Mouse (Mus musculus) hindbrain, embryonic 12.5 days (tissue): Measurements from ENCODE around the gene Krt26. TPM values are rescaled to one million over a fixed set of nuclear protein-coding genes. Genes with fewer than 3 reads are reported as not detected.

ENCODE experiments used
- ATAC-seq: fragments of 200-750 bp; cut with Nextera tagmentation; 2 replicates; pipeline ENCODE4 v1.8.0; 2017; ENCODE audit warnings: moderate TSS enrichment; ENCODE audit not compliant: low FRiP score
- H3K27ac ChIP-seq: fragments of 300-500 bp; sonication (generic); 2 replicates; pipeline ENCODE4 v1.5.1; 2016; ENCODE audit warnings: mild to moderate bottlenecking
- H3K27me3 ChIP-seq: fragments of 300-500 bp; sonication (generic); 2 replicates; pipeline ENCODE4 v1.6.1; 2016; ENCODE audit warnings: mild to moderate bottlenecking
- H3K36me3 ChIP-seq: fragments of 300-500 bp; sonication (generic); 2 replicates; pipeline ENCODE4 v1.6.1; 2016; ENCODE audit warnings: mild to moderate bottlenecking
- H3K4me1 ChIP-seq: fragments of 300-500 bp; sonication (generic); 2 replicates; pipeline ENCODE4 v1.6.1; 2016
- H3K4me2 ChIP-seq: fragments of 300-500 bp; sonication (generic); replicated peaks from 2 replicates; pipeline ENCODE4 v1.6.1; 2016; ENCODE audit warnings: mild to moderate bottlenecking
- H3K4me3 ChIP-seq: fragments of 300-500 bp; sonication (generic); 2 replicates; pipeline ENCODE4 v1.5.1; 2016; ENCODE audit warnings: mild to moderate bottlenecking
- H3K9ac ChIP-seq: fragments of 300-500 bp; sonication (generic); 2 replicates; pipeline ENCODE4 v1.6.1; 2016; ENCODE audit warnings: mild to moderate bottlenecking, moderate library complexity
- H3K9me3 ChIP-seq: fragments of 300-500 bp; sonication (generic); replicated peaks from 2 replicates; pipeline ENCODE4 v1.6.1; 2016; ENCODE audit warnings: mild to moderate bottlenecking
- WGBS: fragments of 180-500 bp; shearing (Covaris S2); methylation state at CpG from one replicate; pipeline ENCODE4 v1.1.7; 2016; 5-methylcytosine and 5-hydroxymethylcytosine counted together
- polyA plus RNA-seq: library from polyadenylated mRNA; unstranded; fragments of >200 nt; fragmentation: Nextera tagmentation; extraction: Ambion mirVana; gene quantifications from 2 replicates; pipeline ENCODE4 v1.2.1, GENCODE M21; 2016

Krt26 gene
- 0.27 and 0.30 TPM in 2 replicates for polyA plus RNA-seq

DNA sequence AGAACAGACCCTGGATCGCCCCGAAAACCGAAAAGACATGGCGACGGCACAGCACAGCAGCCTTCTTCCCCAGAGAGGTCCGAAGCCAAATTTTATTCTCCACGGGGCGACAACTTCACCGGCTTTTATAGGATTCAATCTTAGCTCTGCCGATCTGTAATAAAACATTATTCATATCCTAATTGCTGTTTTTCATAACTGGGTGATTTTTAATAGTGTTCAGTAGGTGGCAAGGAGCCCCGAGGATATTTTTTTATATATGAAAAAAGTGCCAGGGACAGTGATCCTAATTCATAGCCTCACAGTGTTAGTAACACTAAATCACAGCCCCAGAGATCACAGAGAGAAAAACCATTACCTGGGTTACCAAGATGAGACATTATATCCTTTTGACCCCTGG, at the start of gene Krt26:
Gene Krt26, minus strand, starts transcription at position 101 of the 400 bp plus-strand sequence.
- Histone ChIP-seq H3K27ac (no peak within 1 kb of the TSS), H3K4me3 (no peak within 1 kb of the TSS), H3K9ac (no peak within 1 kb of the TSS), H3K9me3 (no peaks in the 10 kb centered on the region), H3K4me1 (peaks cover 7% of the 10 kb centered on the region), H3K4me2 (no peak within 1 kb of the TSS), H3K36me3 (no peaks in the 10 kb centered on the region), H3K27me3 (no peaks in the 10 kb centered on the region)
- ATAC-seq, result no peak
- WGBS, result 91% methylated on average over 11 of the region's 11 CpGs

DNA sequence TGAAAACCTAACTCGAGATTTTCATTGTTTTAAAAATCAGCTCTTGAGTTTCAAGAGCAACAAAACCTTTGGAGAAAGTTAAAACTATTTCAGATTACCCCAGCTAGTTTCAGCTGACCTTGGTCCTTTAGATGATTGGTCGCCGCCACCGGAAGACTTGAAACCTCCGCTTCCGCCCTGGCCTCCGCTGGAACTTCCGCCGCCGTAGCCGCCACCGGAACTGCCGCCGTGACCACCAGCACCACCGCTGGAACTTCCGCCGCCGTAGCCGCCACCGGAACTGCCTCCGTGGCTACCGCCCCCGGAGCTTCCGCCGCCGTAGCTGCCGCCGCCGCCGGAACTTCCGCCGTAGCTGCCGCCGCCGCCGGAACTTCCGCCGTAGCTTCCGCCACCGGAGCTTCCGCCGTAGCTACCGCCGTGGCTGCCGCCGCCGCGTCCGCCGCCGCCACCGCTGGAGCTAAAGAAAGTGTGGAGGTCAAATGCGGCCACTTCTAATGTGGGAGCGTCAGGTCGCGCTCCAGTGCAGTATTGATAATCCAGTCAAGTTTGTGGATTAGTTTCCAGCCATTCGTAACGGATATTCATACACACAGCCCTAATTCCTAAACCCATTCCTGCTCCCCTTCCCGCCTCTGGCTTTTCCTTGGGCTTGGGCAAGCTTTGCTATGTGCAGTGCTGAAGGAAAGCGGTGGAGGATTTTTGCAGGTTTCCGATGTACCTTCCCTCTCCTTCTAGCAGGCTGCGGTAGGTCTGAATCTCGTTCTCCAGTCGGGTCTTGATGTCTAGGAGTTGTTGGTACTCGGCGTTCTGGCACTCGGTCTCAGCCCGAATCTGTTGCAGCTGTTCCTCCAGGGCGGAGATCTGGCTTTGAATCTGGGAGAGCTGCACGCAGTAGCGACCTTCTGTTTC, 48.3 kb upstream of the Krt26 start:
- peak overlapping the region; percentile 96 for H3K27ac ChIP-seq
- peaks cover 8% of the 10 kb centered on the region for H3K4me1 ChIP-seq
- 2% methylated on average over 71 of the region's 71 CpGs for WGBS
- peak overlapping the region; percentile 66 for H3K4me2 ChIP-seq
- H3K27me3 ChIP-seq, result peaks cover 20% of the 10 kb centered on the region
- peak overlapping the region; percentile 58 for H3K4me3 ChIP-seq
- no peaks in the 10 kb centered on the region for H3K9me3 ChIP-seq
- peak overlapping the region; percentile 68 for H3K9ac ChIP-seq
- no peaks in the 10 kb centered on the region for H3K36me3 ChIP-seq
- peak; percentile 73 for ATAC-seq

DNA sequence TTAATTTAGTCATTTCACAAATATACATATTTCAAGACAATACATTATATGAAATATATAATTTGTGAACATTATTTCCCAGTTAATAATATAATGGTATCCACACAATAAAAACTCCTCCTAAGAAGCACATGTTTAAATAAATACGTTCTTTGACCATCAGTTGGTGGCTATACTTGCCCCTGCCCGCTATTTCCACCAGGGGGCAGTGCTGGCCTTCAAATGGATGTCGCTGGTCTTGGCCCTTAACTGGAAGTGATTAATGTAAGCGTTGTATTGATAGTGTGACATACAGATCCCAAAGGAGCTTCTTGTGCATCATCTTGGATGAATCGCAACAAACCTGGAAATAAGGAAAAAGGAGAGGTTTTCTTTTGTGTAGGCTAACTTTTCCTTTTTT, 41.8 kb upstream of the Krt26 start:
- Histone ChIP-seq H3K27ac (no peak overlapping the region), H3K9ac (no peak overlapping the region), H3K4me3 (no peak overlapping the region), H3K4me1 (no peaks in the 10 kb centered on the region), H3K4me2 (no peak overlapping the region), H3K36me3 (no peaks in the 10 kb centered on the region), H3K9me3 (no peaks in the 10 kb centered on the region), H3K27me3 (peaks cover 20% of the 10 kb centered on the region)
- ATAC-seq, result no peak
- 20% methylated on average over 5 of the region's 5 CpGs for WGBS

DNA sequence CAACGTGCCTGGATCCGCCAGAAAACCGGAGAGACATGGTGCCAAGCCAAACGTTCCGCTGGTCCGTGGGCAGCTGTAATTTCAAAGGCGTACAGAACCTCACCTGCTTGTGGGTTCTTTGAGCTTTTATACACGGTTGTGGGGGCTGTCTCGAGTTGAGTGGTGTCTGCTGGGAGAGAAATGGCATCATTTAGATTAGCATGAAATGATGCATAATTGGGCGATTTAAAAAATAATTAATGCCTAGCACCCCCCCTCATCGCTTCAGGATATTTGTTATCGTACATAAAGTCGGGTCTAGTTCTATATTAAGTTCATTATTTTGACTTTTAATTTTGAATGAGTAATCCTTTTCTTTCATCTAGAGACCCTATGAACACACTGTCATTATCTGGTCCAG, 37.0 kb upstream of the Krt26 start, which contains the start of gene Krt28:
Gene Krt28, minus strand, starts transcription at position 101 of the 400 bp plus-strand sequence.
- no peaks in the 10 kb centered on the region for H3K27me3 ChIP-seq
- no peak within 1 kb of the TSS for H3K4me3 ChIP-seq
- no peak within 1 kb of the TSS for H3K27ac ChIP-seq
- H3K9me3 ChIP-seq, result no peaks in the 10 kb centered on the region
- WGBS, result 82% methylated on average over 13 of the region's 13 CpGs
- H3K36me3 ChIP-seq, result no peaks in the 10 kb centered on the region
- H3K4me1 ChIP-seq, result no peaks in the 10 kb centered on the region
- H3K9ac ChIP-seq, result no peak within 1 kb of the TSS
- no peak within 1 kb of the TSS for H3K4me2 ChIP-seq
- ATAC-seq, result no peak

- Histone ChIP-seq H3K27ac (no peak overlapping the region), H3K36me3 (no peaks in the 10 kb centered on the region), H3K4me2 (no peak overlapping the region), H3K4me1 (no peaks in the 10 kb centered on the region), H3K9me3 (no peaks in the 10 kb centered on the region), H3K9ac (no peak overlapping the region), H3K27me3 (no peaks in the 10 kb centered on the region), H3K4me3 (no peak overlapping the region)
- 87% methylated on average over 8 of the region's 8 CpGs for WGBS
- no peak for ATAC-seq
Measured at GRCm38 (mm10) chr11:99369853-99370451, 32.2 kb upstream of the Krt26 start.

- H3K4me1 ChIP-seq, result no peaks in the 10 kb centered on the region
- WGBS, result 14% methylated on average over 3 of the region's 3 CpGs
- no peaks in the 10 kb centered on the region for H3K36me3 ChIP-seq
- no peak for ATAC-seq
- no peak overlapping the region for H3K4me2 ChIP-seq
- no peak overlapping the region for H3K27ac ChIP-seq
- no peaks in the 10 kb centered on the region for H3K9me3 ChIP-seq
- no peaks in the 10 kb centered on the region for H3K27me3 ChIP-seq
- H3K9ac ChIP-seq, result no peak overlapping the region
- H3K4me3 ChIP-seq, result no peak overlapping the region
Measured at GRCm38 (mm10) chr11:99369229-99369628, 31.5 kb upstream of the Krt26 start.

- no peaks in the 10 kb centered on the region for H3K36me3 ChIP-seq
- no peak overlapping the region for H3K27ac ChIP-seq
- H3K9me3 ChIP-seq, result no peaks in the 10 kb centered on the region
- WGBS, result 48% methylated on average over 10 of the region's 10 CpGs
- no peak overlapping the region for H3K9ac ChIP-seq
- ATAC-seq, result no peak
- H3K4me1 ChIP-seq, result no peaks in the 10 kb centered on the region
- no peak overlapping the region for H3K4me2 ChIP-seq
- H3K27me3 ChIP-seq, result no peaks in the 10 kb centered on the region
- H3K4me3 ChIP-seq, result no peak overlapping the region
Measured at GRCm38 (mm10) chr11:99366791-99367190, 29.0 kb upstream of the Krt26 start.

- Histone ChIP-seq H3K27ac (no peak overlapping the region), H3K9me3 (no peaks in the 10 kb centered on the region), H3K4me2 (no peak overlapping the region), H3K9ac (no peak overlapping the region), H3K36me3 (no peaks in the 10 kb centered on the region), H3K27me3 (no peaks in the 10 kb centered on the region), H3K4me1 (no peaks in the 10 kb centered on the region), H3K4me3 (no peak overlapping the region)
- 25% methylated on average over 9 of the region's 9 CpGs for WGBS
- no peak for ATAC-seq
Measured at GRCm38 (mm10) chr11:99364412-99364811, 26.6 kb upstream of the Krt26 start.

DNA sequence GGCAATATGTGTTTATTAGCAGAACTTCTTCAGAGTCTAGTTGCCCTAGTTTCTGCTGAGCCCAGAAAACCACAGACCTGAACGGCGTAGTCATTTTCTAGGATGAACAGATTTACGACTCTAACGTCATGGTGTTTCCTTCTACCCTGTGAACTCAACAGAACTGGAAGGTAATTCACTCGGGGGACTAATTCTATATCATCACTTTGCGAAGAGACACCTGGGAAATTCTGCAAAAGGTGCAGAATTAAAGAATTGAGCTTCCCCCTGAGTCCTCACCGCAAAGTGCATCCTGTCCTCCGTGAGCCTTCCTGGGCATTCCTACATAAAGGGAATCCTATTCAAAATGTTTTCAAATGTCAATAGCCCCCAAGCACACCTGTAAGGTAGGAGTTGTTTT, 23.7 kb upstream of the Krt26 start:
- Histone ChIP-seq H3K9me3 (no peaks in the 10 kb centered on the region), H3K27ac (no peak overlapping the region), H3K4me2 (no peak overlapping the region), H3K4me1 (no peaks in the 10 kb centered on the region), H3K36me3 (no peaks in the 10 kb centered on the region), H3K9ac (no peak overlapping the region), H3K4me3 (no peak overlapping the region), H3K27me3 (no peaks in the 10 kb centered on the region)
- WGBS, result 93% methylated on average over 8 of the region's 8 CpGs
- ATAC-seq, result no peak

DNA sequence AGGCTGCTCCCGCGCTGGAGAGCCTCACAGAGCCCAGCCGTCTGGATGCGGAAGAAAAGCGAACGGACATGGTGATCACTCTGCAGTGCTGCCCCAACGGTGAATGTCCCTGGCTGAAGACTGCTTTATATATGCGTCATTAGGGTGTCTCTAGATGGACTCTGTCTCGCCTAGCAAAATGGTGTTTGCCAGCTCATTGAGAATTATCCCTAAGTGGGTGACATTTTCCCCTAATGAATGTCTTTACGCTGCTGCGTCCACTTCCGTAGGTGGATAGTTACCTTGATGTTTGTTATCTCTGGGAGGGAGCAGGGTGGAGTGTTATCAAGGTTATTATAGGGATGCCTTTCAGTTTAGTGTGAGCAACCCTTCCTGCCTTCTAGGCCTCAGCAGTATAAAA, 13.2 kb upstream of the Krt26 start, which contains the start of gene Krt27:
Gene Krt27, minus strand, starts transcription at position 101 of the 400 bp plus-strand sequence.
- H3K4me1 ChIP-seq, result no peaks in the 10 kb centered on the region
- H3K27ac ChIP-seq, result no peak within 1 kb of the TSS
- no peak within 1 kb of the TSS for H3K4me3 ChIP-seq
- no peak within 1 kb of the TSS for H3K4me2 ChIP-seq
- H3K27me3 ChIP-seq, result peaks cover 2% of the 10 kb centered on the region; the same call in 1 of the 2 replicates
- no peak within 1 kb of the TSS for H3K9ac ChIP-seq
- H3K9me3 ChIP-seq, result no peaks in the 10 kb centered on the region
- no peaks in the 10 kb centered on the region for H3K36me3 ChIP-seq
- ATAC-seq, result no peak
- WGBS, result 84% methylated on average over 12 of the region's 12 CpGs

GRCm38 (mm10) chr11:99339299-99339847, 1.6 kb upstream of the Krt26 start:
- Histone ChIP-seq H3K4me1 (peaks cover 7% of the 10 kb centered on the region), H3K4me2 (peak overlapping the region; percentile 11; the same call in 1 of the 2 replicates), H3K9ac (no peak overlapping the region), H3K36me3 (no peaks in the 10 kb centered on the region), H3K27ac (peak overlapping the region; percentile 55), H3K27me3 (0 out of 2 replicates have a peak, but pooled peaks cover under 1% of the 10 kb centered on the region), H3K4me3 (no peak overlapping the region), H3K9me3 (no peaks in the 10 kb centered on the region)
- WGBS, result 40% methylated on average over 11 of the region's 11 CpGs
- peak; percentile 58; the same call in 1 of the 2 replicates for ATAC-seq

- 56% methylated on average over 13 of the region's 13 CpGs for WGBS
- no peak overlapping the region for H3K9ac ChIP-seq
Measured at GRCm38 (mm10) chr11:99333426-99333825, 4.3 kb downstream of the Krt26 start.

More at GRCm38 (mm10) chr11:99333426-99333825, 4.3 kb downstream of the Krt26 start:
- H3K9me3 ChIP-seq, result no peaks in the 10 kb centered on the region
- H3K4me1 ChIP-seq, result no peaks in the 10 kb centered on the region
- H3K4me2 ChIP-seq, result no peak overlapping the region
- no peaks in the 10 kb centered on the region for H3K27me3 ChIP-seq
- no peak overlapping the region for H3K27ac ChIP-seq
- ATAC-seq, result no peak
- no peaks in the 10 kb centered on the region for H3K36me3 ChIP-seq
- no peak overlapping the region for H3K4me3 ChIP-seq
